Mouse (Mus musculus) small intestine, adult 2 months (tissue): Measurements from ENCODE around the gene P4ha2. TPM values are rescaled to one million over a fixed set of nuclear protein-coding genes. Genes with fewer than 3 reads are reported as not detected.
A peak's percentile ranks its signal among the peaks of the same experiment; 100 is the strongest.

Experiments
- H3K27ac ChIP-seq: fragments of 200-500 bp; 2 replicates; pipeline ENCODE4 v1.5.1; 2012; ENCODE audit warnings: low read depth, low read length, control low read depth, inconsistent platforms; ENCODE audit not compliant: insufficient read depth
- H3K27me3 ChIP-seq: fragments of 200-500 bp; 2 replicates; pipeline ENCODE4 v1.6.1; 2012; ENCODE audit warnings: mild to moderate bottlenecking, moderate library complexity, low read length, inconsistent platforms; ENCODE audit not compliant: control insufficient read depth, insufficient read depth
- H3K36me3 ChIP-seq: fragments of 200-500 bp; 2 replicates; pipeline ENCODE4 v1.6.1; 2012; ENCODE audit warnings: mild to moderate bottlenecking, low read length, control low read depth, inconsistent platforms; ENCODE audit not compliant: control insufficient read depth, insufficient read depth
- H3K4me1 ChIP-seq: fragments of 200-500 bp; 2 replicates; pipeline ENCODE4 v1.6.1; 2012; ENCODE audit warnings: low read length, inconsistent platforms, mixed read lengths; ENCODE audit not compliant: control insufficient read depth, insufficient read depth, insufficient read length
- H3K4me3 ChIP-seq: fragments of 200-500 bp; 2 replicates; pipeline ENCODE4 v1.5.1; 2012; ENCODE audit warnings: low read depth, mild to moderate bottlenecking, control low read depth, inconsistent platforms, low read length, moderate library complexity
- CTCF ChIP-seq: fragments of 200-500 bp; IDR thresholded peaks from 2 replicates; pipeline ENCODE4 v1.5.1; 2012; ENCODE audit warnings: low read depth, mild to moderate bottlenecking, control low read depth, inconsistent platforms, low read length, moderate library complexity, mixed read lengths; ENCODE audit not compliant: insufficient replicate concordance, insufficient read length; ENCODE audit errors: extremely low read depth
- POLR2A ChIP-seq: fragments of 200-500 bp; IDR thresholded peaks from 2 replicates; pipeline ENCODE4 v1.6.1; 2012; ENCODE audit warnings: low read depth, mild to moderate bottlenecking, control low read depth, inconsistent platforms, low read length, moderate library complexity
- WGBS: fragments of 180-500 bp; shearing (Covaris S2); methylation state at CpG from one replicate; pipeline ENCODE4 v1.1.7; 2018; 5-methylcytosine and 5-hydroxymethylcytosine counted together
- polyA plus RNA-seq: library from polyadenylated mRNA; depleted of rRNA; stranded (reverse); fragments of >200 nt; gene quantifications from 2 replicates; pipeline ENCODE4 v1.2.3, GENCODE M21; 2012

P4ha2 gene
- polyA plus RNA-seq, 1 experiment: 1.5 TPM

DNA sequence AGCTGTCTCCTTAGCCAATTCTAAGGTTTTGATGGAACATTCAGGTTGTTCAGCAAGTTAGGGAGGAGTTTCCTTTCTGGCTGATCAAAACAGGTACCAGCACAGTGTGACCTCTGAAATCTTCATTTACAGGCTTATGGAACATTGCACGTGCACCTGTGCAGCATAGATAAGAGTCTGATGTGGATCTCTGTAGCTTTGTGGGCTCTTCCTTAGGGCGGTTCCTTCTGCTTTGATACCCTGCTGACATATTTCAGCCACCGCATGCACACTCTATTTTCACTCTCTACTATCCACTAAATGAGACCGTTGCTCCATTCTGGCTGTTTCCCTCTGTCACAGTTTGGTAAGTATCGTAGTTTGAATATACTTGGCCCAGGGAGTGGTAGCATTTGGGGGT, 17.2 kb upstream of the P4ha2 start:
- Histone ChIP-seq H3K4me1 (peaks cover 3% of the 10 kb centered on the region; the same call in 1 of the 2 replicates), H3K4me3 (no peak overlapping the region), H3K27me3 (no peaks in the 10 kb centered on the region), H3K27ac (no peak overlapping the region), H3K36me3 (no peaks in the 10 kb centered on the region)
- TF ChIP-seq CTCF (no peak), POLR2A (no peak)
- 77% methylated on average over 5 of the region's 5 CpGs for WGBS

DNA sequence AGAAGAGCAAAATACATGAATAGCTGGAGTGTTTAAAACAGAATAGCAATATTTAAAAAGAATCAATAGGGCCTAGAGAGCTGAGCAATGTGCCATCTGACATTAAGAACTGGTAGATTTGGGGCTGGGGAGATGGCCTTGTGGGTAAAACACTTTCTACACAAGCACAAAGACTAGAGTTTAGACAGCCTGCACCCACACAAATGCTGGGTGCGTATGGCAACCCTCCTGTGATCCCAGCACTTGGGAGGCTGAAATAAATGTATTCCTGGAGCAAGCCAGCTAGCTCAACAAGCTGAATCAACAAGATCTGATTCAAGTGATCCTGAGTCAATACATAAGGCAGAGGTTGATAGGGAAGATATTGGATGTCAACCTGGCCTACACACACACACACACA, 14.9 kb upstream of the P4ha2 start:
- Histone ChIP-seq H3K36me3 (no peaks in the 10 kb centered on the region), H3K4me3 (no peak overlapping the region), H3K27me3 (no peaks in the 10 kb centered on the region), H3K4me1 (peaks cover 6% of the 10 kb centered on the region), H3K27ac (no peak overlapping the region)
- TF ChIP-seq POLR2A (no peak), CTCF (no peak)
- WGBS: 93% methylated on average over 1 of the region's 1 CpGs

DNA sequence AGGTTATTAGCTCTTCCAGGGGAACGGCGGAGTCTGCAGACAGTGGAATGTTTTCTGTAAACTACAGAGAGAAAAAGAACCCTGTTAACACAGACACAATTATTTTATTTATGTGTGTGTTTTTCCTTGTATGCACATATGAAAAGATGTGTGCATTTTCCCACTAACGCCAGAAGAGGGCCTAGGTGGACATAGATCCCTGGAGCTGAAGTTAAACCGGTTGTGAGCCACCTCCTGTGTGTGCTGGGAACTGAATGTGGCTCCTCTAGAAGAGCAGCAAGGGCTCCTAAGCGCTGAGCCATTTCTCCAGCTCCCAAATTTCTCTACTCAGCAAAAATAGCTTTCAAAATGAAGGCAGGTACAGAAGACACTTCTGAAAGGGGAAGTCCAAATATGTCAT, 14.1 kb upstream of the P4ha2 start:
- 68% methylated on average over 5 of the region's 5 CpGs for WGBS
- Histone ChIP-seq H3K36me3 (no peaks in the 10 kb centered on the region), H3K27me3 (no peaks in the 10 kb centered on the region), H3K4me1 (peaks cover 3% of the 10 kb centered on the region; the same call in 1 of the 2 replicates), H3K4me3 (no peak overlapping the region), H3K27ac (no peak overlapping the region)
- no peak for TF ChIP-seq POLR2A
- TF ChIP-seq CTCF: no peak

DNA sequence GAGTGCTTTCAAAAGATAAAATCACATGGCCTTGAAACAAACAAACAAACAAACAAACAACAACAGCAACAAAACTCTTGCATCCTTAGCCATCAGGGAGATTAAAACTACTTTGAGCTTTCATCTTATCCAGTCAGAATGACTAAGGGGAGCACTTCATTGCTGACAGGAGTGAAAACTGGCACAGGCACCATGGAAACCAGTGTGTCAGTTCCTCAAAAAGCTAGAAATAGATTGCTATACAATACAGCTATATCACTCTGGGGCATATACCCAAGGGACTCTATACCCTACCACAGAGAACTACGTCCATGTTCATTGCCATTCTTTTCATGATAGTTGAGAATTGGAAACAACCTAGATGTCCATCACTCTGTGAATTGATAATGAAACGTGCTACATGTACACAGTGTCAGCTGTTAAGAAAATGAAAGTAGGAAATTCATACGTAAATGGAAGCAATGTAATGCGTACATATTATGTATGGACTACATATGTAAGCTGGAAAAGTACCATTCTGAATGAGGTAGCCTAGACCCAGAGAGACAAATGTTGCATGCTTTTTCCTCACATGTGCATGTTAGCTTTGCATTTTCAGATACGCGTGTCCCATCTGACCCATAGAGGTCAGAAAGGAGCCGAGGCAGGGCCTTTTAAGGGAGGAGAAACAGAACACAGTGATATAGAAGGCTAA, 11.5 kb upstream of the P4ha2 start:
- TF ChIP-seq POLR2A (no peak), CTCF (no peak)
- no peaks in the 10 kb centered on the region for H3K27me3 ChIP-seq
- no peak overlapping the region for H3K4me3 ChIP-seq
- no peaks in the 10 kb centered on the region for H3K36me3 ChIP-seq
- no peak overlapping the region for H3K27ac ChIP-seq
- 62% methylated on average over 7 of the region's 7 CpGs for WGBS
- peaks cover 3% of the 10 kb centered on the region; the same call in 1 of the 2 replicates for H3K4me1 ChIP-seq

DNA sequence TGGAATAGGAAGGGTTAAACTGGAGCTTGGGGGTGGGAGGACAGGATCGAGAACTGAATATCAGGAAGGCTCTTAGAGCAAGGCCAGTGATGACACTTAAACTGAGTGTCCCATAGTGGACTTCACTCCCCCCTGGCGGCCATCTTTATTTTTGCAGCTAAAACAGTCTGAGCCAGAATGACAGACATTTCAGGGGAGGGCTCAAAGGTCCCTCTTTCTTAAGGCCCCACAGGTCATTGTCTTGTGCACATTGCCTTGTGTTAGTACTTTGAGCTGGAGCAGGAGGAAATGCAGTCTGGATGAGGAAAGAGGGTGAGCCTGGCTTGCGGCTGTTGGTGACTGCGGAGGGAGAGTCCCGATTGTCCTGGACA, 11.0 kb upstream of the P4ha2 start:
- TF ChIP-seq CTCF: peak; percentile 72; the same call in 1 of the 2 replicates
- TF ChIP-seq POLR2A: no peak
- 17% methylated on average over 5 of the region's 5 CpGs for WGBS
- Histone ChIP-seq H3K36me3 (no peaks in the 10 kb centered on the region), H3K4me1 (peaks cover 3% of the 10 kb centered on the region; the same call in 1 of the 2 replicates), H3K27me3 (no peaks in the 10 kb centered on the region), H3K27ac (no peak overlapping the region), H3K4me3 (no peak overlapping the region)

DNA sequence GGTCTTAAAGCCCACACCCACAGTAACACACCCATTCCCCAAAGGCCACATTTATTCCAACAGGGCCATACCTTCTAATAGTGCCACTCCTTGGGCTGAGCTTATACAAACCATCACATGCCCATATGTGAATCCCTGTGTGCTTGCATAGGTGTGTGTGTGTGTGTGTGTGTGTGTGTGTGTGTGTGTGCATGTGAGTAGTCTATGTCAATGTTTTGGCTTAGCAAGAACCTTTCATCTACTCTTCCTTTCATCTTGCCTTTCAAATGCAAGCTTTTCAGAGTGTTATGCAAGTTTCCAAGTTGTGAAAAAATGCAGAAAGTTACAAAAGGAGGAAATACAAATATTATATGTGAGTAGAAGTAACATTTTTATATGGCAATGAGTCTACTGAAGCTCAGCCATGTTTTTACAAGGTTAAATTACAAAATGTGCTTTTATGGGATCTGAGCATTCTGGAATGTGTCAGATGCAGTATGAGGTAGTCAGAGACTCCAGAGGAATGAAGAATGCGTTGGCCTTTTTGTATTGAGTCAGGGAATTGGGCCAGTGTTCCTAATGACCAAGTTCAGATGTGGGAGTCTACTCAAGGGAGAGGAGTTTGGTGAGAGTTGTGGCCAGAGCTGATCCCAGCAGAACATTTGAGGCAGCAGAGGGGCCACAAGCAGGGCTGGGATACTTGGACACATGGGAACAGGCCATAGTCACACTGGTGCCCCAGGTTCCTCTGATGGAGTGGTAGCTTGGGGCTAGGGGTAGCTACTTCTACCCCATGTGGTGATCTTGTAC, 9.6 kb upstream of the P4ha2 start:
- Histone ChIP-seq H3K36me3 (no peaks in the 10 kb centered on the region), H3K27me3 (no peaks in the 10 kb centered on the region), H3K27ac (no peak overlapping the region), H3K4me1 (peaks cover 3% of the 10 kb centered on the region; the same call in 1 of the 2 replicates), H3K4me3 (no peak overlapping the region)
- TF ChIP-seq POLR2A (no peak), CTCF (no peak)
- WGBS: 91% methylated on average over 1 of the region's 1 CpGs

DNA sequence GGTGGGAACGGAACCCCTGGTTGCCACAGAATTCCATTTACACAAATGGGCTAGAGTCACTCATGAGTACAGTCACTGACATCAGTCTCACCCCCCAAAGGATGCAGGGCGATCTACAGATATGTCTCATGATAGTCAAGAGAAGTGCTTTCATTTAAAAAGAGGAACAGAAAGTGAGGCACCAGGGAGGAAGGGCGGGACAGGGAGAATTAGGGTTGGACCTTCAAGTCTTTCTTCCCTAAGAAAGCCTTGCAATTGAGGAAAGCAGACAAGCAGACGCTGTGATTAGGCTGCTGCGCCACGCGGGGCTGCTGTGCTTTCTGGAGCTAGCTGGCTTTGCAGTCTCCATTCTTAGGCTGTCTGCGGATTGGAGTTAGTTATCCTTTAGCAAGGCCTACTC, 8.2 kb upstream of the P4ha2 start:
- H3K4me1 ChIP-seq: peaks cover 3% of the 10 kb centered on the region; the same call in 1 of the 2 replicates
- 65% methylated on average over 8 of the region's 8 CpGs for WGBS
- H3K36me3 ChIP-seq: no peaks in the 10 kb centered on the region
- TF ChIP-seq POLR2A (no peak), CTCF (no peak)
- no peak overlapping the region for H3K4me3 ChIP-seq
- no peak overlapping the region for H3K27ac ChIP-seq
- no peaks in the 10 kb centered on the region for H3K27me3 ChIP-seq
